Mouse (Mus musculus) testis, postnatal 14 days (tissue): ENCODE measurements around the gene Pecr.

Experiments used
- DNase-seq: peaks from one replicate; pipeline ENCODE4 v3.0.0; 2021; ENCODE audit warnings: low spot score

Gene Pecr

GRCm38 (mm10) chr1:72283992-72284485 is at the start of gene Pecr, which contains the start of gene Tmem169:
TSS of gene Pecr (minus strand) at chr1:72284314.
TSS of gene Tmem169 (plus strand) at chr1:72284369.
- peak; percentile 91 for DNase-seq

- no peak for DNase-seq
These were observed 42.2 kb upstream of the Pecr start for GRCm38 (mm10) chr1:72326162-72326821.

GRCm38 (mm10) chr1:72323248-72323647 is 39.1 kb upstream of the Pecr start:
- no peak for DNase-seq

GRCm38 (mm10) chr1:72320759-72321158 is 36.6 kb upstream of the Pecr start:
- no peak for DNase-seq

GRCm38 (mm10) chr1:72316901-72317300 is 32.8 kb upstream of the Pecr start:
- DNase-seq, result no peak

GRCm38 (mm10) chr1:72316409-72316808 is 32.3 kb upstream of the Pecr start:
- no peak for DNase-seq

- no peak for DNase-seq
These were observed 31.3 kb upstream of the Pecr start for GRCm38 (mm10) chr1:72315447-72315846.

- DNase-seq, result no peak
These were observed 29.4 kb upstream of the Pecr start for GRCm38 (mm10) chr1:72313399-72314039.

- DNase-seq, result no peak
These were observed 28.7 kb upstream of the Pecr start for GRCm38 (mm10) chr1:72312701-72313398.

- DNase-seq, result no peak
These were observed 25.8 kb upstream of the Pecr start for GRCm38 (mm10) chr1:72309744-72310424.

GRCm38 (mm10) chr1:72308919-72309318 is 24.8 kb upstream of the Pecr start:
- DNase-seq, result no peak

GRCm38 (mm10) chr1:72307317-72307798 is 23.2 kb upstream of the Pecr start, which contains the start of gene Xrcc5:
TSS of gene Xrcc5 (plus strand) at chr1:72307421.
- peak; percentile 93 for DNase-seq

GRCm38 (mm10) chr1:72306679-72307181 is 22.6 kb upstream of the Pecr start:
- DNase-seq, result peak; percentile 24

- no peak for DNase-seq
These were observed 22.1 kb upstream of the Pecr start for GRCm38 (mm10) chr1:72306241-72306640.

- DNase-seq, result no peak
These were observed 17.7 kb upstream of the Pecr start for GRCm38 (mm10) chr1:72301845-72302244.

- DNase-seq, result no peak
These were observed 11.6 kb upstream of the Pecr start for GRCm38 (mm10) chr1:72295746-72296145.

GRCm38 (mm10) chr1:72293869-72294663 is 10.0 kb upstream of the Pecr start:
- no peak for DNase-seq

- DNase-seq, result no peak
These were observed 7.8 kb upstream of the Pecr start for GRCm38 (mm10) chr1:72291925-72292324.

GRCm38 (mm10) chr1:72291421-72291820 is 7.3 kb upstream of the Pecr start:
- no peak for DNase-seq

- DNase-seq, result no peak
These were observed 6.8 kb upstream of the Pecr start for GRCm38 (mm10) chr1:72290896-72291295.

GRCm38 (mm10) chr1:72288527-72289150 is 4.5 kb upstream of the Pecr start:
- DNase-seq, result no peak
